Mouse (Mus musculus) midbrain, embryonic 13.5 days (tissue): ENCODE results near the gene Gab1. TPM values are rescaled to one million over a fixed set of nuclear protein-coding genes. Genes with fewer than 3 reads are reported as not detected.

ENCODE experiments used
- ATAC-seq: fragments of 200-750 bp; cut with Nextera tagmentation; 2 replicates; pipeline ENCODE4 v1.8.0; 2017; ENCODE audit warnings: mild to moderate bottlenecking, moderate TSS enrichment, moderate library complexity
- H3K27ac ChIP-seq: fragments of 300-500 bp; sonication (generic); 2 replicates; pipeline ENCODE4 v1.5.1; 2015; ENCODE audit warnings: inconsistent platforms, mild to moderate bottlenecking, moderate library complexity
- H3K27me3 ChIP-seq: fragments of 300-500 bp; sonication (generic); 2 replicates; pipeline ENCODE4 v1.6.1; 2015; ENCODE audit warnings: mild to moderate bottlenecking, inconsistent platforms
- H3K36me3 ChIP-seq: fragments of 300-500 bp; sonication (generic); 2 replicates; pipeline ENCODE4 v1.6.1; 2015; ENCODE audit warnings: mild to moderate bottlenecking, inconsistent platforms
- H3K4me1 ChIP-seq: fragments of 300-500 bp; sonication (generic); replicated peaks from 2 replicates; pipeline ENCODE4 v1.6.1; 2015; ENCODE audit warnings: inconsistent platforms
- H3K4me2 ChIP-seq: fragments of 300-500 bp; sonication (generic); replicated peaks from 2 replicates; pipeline ENCODE4 v1.6.1; 2015; ENCODE audit warnings: moderate library complexity, mild to moderate bottlenecking, inconsistent platforms
- H3K4me3 ChIP-seq: fragments of 300-500 bp; sonication (generic); replicated peaks from 2 replicates; pipeline ENCODE4 v1.5.1; 2015; ENCODE audit warnings: mild to moderate bottlenecking, inconsistent platforms
- H3K9ac ChIP-seq: fragments of 300-500 bp; sonication (generic); replicated peaks from 2 replicates; pipeline ENCODE4 v1.6.1; 2015; ENCODE audit warnings: mild to moderate bottlenecking, inconsistent platforms
- H3K9me3 ChIP-seq: fragments of 300-500 bp; sonication (generic); 2 replicates; pipeline ENCODE4 v1.6.1; 2016; ENCODE audit warnings: mild to moderate bottlenecking, inconsistent platforms
- WGBS: fragments of 180-500 bp; shearing (Covaris S2); methylation state at CpG from one replicate; pipeline ENCODE4 v1.1.7; 2015; 5-methylcytosine and 5-hydroxymethylcytosine counted together
- polyA plus RNA-seq: library from polyadenylated mRNA; unstranded; fragments of >200 nt; fragmentation: Nextera tagmentation; extraction: Ambion mirVana; gene quantifications from 2 replicates; pipeline ENCODE4 v1.2.1, GENCODE M21; 2015

The Gab1 gene
- polyA plus RNA-seq, 1 experiment from 2014 or later, result 8.7 TPM

- H3K27me3 ChIP-seq, result no peaks in the 10 kb centered on the region
- WGBS, result 64% methylated on average over 6 of the region's 6 CpGs
- no peak overlapping the region for H3K27ac ChIP-seq
- H3K36me3 ChIP-seq, result no peaks in the 10 kb centered on the region
- ATAC-seq, result no peak
- no peak overlapping the region for H3K4me3 ChIP-seq
- H3K9me3 ChIP-seq, result no peaks in the 10 kb centered on the region
- no peak overlapping the region for H3K4me2 ChIP-seq
- H3K4me1 ChIP-seq, result peaks cover 10% of the 10 kb centered on the region
- H3K9ac ChIP-seq, result no peak overlapping the region
Measured at GRCm38 (mm10) chr8:80835401-80835800, 44.9 kb downstream of the Gab1 start.

DNA sequence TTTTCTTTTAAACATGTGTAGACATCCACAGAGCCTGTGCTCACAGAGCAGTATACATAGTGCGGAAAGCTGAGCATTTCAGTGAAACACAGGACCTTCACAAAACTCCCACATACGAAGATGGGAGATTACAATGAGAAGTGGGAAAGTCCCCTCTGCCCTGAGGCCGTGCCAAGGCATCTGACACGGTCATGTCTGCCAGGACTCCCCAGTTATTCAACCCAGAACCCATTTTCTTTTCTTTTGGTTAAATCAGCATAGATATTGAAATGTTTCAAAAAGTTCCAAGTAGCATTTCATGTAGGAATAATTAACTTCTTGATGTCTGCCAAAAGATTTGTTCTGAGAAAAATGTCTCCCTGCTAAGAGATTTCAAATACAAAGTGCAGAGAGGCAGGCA is 45.9 kb downstream of the Gab1 start:
- WGBS, result 65% methylated on average over 4 of the region's 4 CpGs
- H3K27me3 ChIP-seq, result no peaks in the 10 kb centered on the region
- no peak for ATAC-seq
- no peak overlapping the region for H3K4me3 ChIP-seq
- no peak overlapping the region for H3K4me2 ChIP-seq
- H3K4me1 ChIP-seq, result peaks cover 13% of the 10 kb centered on the region
- H3K27ac ChIP-seq, result no peak overlapping the region
- H3K36me3 ChIP-seq, result no peaks in the 10 kb centered on the region
- no peaks in the 10 kb centered on the region for H3K9me3 ChIP-seq
- no peak overlapping the region for H3K9ac ChIP-seq

DNA sequence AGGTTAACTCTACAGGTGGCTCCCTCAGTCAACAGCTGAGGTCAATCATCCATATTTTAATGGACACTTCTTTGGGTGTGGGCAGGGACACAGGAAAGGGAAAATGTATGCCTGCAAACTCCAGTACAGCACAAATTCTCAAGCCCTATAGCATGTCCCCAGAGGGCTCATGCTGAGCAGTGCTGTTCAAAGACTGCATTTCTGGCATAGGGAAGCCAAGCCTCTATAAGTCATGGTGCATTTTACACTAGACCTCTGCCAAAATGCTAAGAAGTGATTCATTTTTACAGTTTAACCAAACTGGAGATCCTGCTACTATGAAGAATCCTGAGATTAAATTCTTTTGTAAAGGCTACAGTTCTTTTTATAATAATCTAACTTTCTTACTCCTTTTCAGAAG is 47.8 kb downstream of the Gab1 start:
- Histone ChIP-seq H3K4me3 (no peak overlapping the region), H3K27me3 (no peaks in the 10 kb centered on the region), H3K36me3 (no peaks in the 10 kb centered on the region), H3K4me1 (peaks cover 13% of the 10 kb centered on the region), H3K4me2 (no peak overlapping the region), H3K9me3 (no peaks in the 10 kb centered on the region), H3K27ac (no peak overlapping the region), H3K9ac (no peak overlapping the region)
- ATAC-seq, result no peak

GRCm38 (mm10) chr8:80831876-80832524 is 48.3 kb downstream of the Gab1 start:
- no peaks in the 10 kb centered on the region for H3K36me3 ChIP-seq
- H3K4me1 ChIP-seq, result peaks cover 13% of the 10 kb centered on the region
- no peak for ATAC-seq
- WGBS, result 94% methylated on average over 5 of the region's 5 CpGs
- no peak overlapping the region for H3K27ac ChIP-seq
- H3K27me3 ChIP-seq, result no peaks in the 10 kb centered on the region
- H3K9me3 ChIP-seq, result no peaks in the 10 kb centered on the region
- H3K4me2 ChIP-seq, result no peak overlapping the region
- H3K9ac ChIP-seq, result no peak overlapping the region
- H3K4me3 ChIP-seq, result no peak overlapping the region

DNA sequence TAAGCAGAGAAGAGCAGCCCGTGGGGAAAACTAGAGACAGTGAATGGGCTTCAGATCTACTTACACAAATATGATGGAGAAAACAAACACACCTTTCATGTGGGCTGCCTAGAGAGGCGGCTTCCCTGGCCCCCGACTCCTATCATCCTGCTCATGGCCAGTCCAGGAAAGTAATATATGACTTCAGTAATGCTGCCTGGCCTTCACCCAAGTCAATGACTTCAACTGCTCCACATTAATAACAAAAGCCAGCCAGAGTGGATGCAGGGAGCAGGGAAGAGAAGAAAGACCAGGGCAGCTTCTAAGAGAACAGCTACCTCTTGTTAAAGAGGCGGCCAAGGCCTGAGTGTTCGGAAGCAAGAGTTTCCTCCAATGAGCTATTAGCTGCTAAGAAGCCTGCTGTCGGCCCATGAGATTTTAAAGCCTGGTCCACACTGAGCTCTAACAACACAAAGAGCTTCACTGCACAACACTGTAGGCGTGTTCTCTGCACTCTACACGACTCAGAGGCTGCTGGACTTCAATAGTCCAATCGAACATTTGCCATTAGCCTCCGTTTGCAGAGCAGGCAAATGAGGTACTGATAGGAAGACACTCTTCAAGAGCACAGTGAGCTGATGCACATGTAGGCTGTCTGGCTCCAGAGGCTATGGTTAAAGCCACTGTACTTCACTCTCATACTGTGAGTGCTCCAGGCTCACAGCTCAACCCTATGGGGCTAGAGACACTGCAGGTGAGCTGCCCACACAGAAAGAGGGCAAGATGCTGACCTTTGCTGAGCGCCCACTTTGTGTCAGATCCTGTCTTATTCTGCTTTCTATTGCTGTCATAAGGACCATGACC is 49.4 kb downstream of the Gab1 start:
- ATAC-seq, result peak; percentile 55; the same call in 1 of the 2 replicates
- H3K27ac ChIP-seq, result peak overlapping the region; percentile 21
- H3K9ac ChIP-seq, result no peak overlapping the region
- H3K27me3 ChIP-seq, result no peaks in the 10 kb centered on the region
- no peaks in the 10 kb centered on the region for H3K9me3 ChIP-seq
- no peaks in the 10 kb centered on the region for H3K36me3 ChIP-seq
- peaks cover 13% of the 10 kb centered on the region for H3K4me1 ChIP-seq
- no peak overlapping the region for H3K4me2 ChIP-seq
- H3K4me3 ChIP-seq, result no peak overlapping the region
- WGBS, result 73% methylated on average over 11 of the region's 11 CpGs

DNA sequence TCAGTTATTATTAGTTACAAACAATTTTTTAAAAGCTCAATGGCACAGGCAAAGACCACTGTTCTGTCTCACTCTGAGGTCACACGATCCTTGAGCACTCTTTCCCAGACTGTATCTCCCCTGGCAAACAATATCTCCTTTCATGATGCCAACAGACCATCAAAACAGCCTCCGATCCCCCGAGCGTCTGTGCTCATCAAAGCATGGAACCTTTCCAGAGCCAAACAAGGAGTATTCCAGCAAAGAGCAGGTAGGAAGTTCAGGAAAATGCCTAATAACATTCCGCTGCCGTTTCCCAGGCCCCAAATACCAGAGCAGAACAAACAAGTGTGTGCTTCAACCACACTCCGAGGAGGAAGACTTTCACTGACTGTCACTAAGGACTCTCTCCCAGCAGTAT is 50.2 kb downstream of the Gab1 start:
- no peak for ATAC-seq
- Histone ChIP-seq H3K27ac (peak overlapping the region; percentile 21; the same call in 1 of the 2 replicates), H3K4me3 (no peak overlapping the region), H3K9ac (no peak overlapping the region), H3K9me3 (no peaks in the 10 kb centered on the region), H3K36me3 (no peaks in the 10 kb centered on the region), H3K4me2 (no peak overlapping the region), H3K4me1 (peaks cover 16% of the 10 kb centered on the region), H3K27me3 (no peaks in the 10 kb centered on the region)
- whole genome bisulfite sequencing, result 65% methylated on average over 7 of the region's 7 CpGs

- Histone ChIP-seq H3K9ac (no peak overlapping the region), H3K27ac (no peak overlapping the region), H3K4me1 (peaks cover 29% of the 10 kb centered on the region), H3K9me3 (no peaks in the 10 kb centered on the region), H3K27me3 (no peaks in the 10 kb centered on the region), H3K36me3 (no peaks in the 10 kb centered on the region), H3K4me2 (no peak overlapping the region), H3K4me3 (no peak overlapping the region)
- ATAC-seq, result no peak
- WGBS, result 89% methylated on average over 7 of the region's 7 CpGs
Measured at GRCm38 (mm10) chr8:80826996-80827395, 53.3 kb downstream of the Gab1 start.

- Histone ChIP-seq H3K4me3 (no peak overlapping the region), H3K36me3 (no peaks in the 10 kb centered on the region), H3K9ac (no peak overlapping the region), H3K27me3 (no peaks in the 10 kb centered on the region), H3K4me1 (peaks cover 16% of the 10 kb centered on the region), H3K9me3 (no peaks in the 10 kb centered on the region), H3K4me2 (no peak overlapping the region), H3K27ac (no peak overlapping the region)
- WGBS, result 70% methylated on average over 4 of the region's 4 CpGs
- ATAC-seq, result no peak
Measured at GRCm38 (mm10) chr8:80825136-80825535, 55.2 kb downstream of the Gab1 start.

DNA sequence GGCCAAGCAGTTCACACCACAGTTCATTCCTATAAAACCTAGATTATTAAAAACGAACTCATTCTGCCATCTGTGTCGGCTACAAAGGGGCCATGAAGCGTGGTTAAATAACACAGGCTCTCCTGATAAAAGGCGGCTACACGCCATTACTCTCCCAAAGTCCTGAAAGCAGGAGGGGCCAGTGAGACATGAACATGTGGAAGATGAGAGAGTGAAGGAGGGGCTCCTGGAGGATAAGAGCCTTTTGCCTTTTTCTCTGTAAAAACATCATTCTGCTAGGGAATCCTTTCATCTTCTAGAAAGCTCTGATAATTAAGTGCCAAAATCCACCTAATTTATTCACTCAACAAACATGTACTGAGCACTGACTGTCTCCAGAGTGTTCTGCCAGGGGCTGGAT is 55.9 kb downstream of the Gab1 start:
- no peaks in the 10 kb centered on the region for H3K27me3 ChIP-seq
- no peak overlapping the region for H3K9ac ChIP-seq
- no peaks in the 10 kb centered on the region for H3K36me3 ChIP-seq
- 0 out of 2 replicates have a peak, but pooled peaks have one; percentile 53 for ATAC-seq
- no peak overlapping the region for H3K4me3 ChIP-seq
- no peak overlapping the region for H3K4me2 ChIP-seq
- no peak overlapping the region for H3K27ac ChIP-seq
- peaks cover 15% of the 10 kb centered on the region for H3K4me1 ChIP-seq
- WGBS, result 37% methylated on average over 5 of the region's 5 CpGs
- no peaks in the 10 kb centered on the region for H3K9me3 ChIP-seq

- peaks cover 15% of the 10 kb centered on the region for H3K4me1 ChIP-seq
- H3K4me2 ChIP-seq, result no peak overlapping the region
- WGBS, result 79% methylated on average over 5 of the region's 5 CpGs
- H3K9me3 ChIP-seq, result no peaks in the 10 kb centered on the region
- no peak overlapping the region for H3K27ac ChIP-seq
- no peaks in the 10 kb centered on the region for H3K27me3 ChIP-seq
- H3K4me3 ChIP-seq, result no peak overlapping the region
- ATAC-seq, result no peak
- H3K36me3 ChIP-seq, result no peaks in the 10 kb centered on the region
- H3K9ac ChIP-seq, result no peak overlapping the region
Measured at GRCm38 (mm10) chr8:80823250-80823649, 57.1 kb downstream of the Gab1 start.

GRCm38 (mm10) chr8:80821367-80822225 is 58.7 kb downstream of the Gab1 start:
- Histone ChIP-seq H3K9me3 (no peaks in the 10 kb centered on the region), H3K9ac (no peak overlapping the region), H3K27ac (no peak overlapping the region), H3K27me3 (no peaks in the 10 kb centered on the region), H3K4me2 (no peak overlapping the region), H3K36me3 (no peaks in the 10 kb centered on the region), H3K4me1 (peaks cover 15% of the 10 kb centered on the region), H3K4me3 (no peak overlapping the region)
- ATAC-seq, result no peak
- 81% methylated on average over 12 of the region's 12 CpGs for WGBS

DNA sequence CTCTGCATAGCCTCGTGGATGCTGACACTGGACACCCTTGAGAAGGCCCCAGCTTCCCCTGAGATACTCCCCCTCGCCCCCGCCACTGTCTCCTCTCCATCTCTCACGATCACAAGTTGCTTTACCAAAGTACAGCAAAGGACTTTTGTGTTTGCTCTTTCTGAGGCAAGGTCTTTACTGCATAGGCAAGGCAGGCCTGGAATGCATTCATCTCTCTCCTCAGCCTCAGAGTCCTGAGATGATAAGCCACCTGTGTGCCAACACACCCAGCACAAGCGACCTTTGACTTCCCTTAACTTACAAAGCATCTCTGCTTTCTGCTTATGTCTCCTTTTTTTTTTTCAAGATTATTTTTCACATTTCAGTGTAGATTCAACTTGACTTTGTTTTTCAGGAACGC is 61.3 kb downstream of the Gab1 start:
- Histone ChIP-seq H3K27me3 (no peaks in the 10 kb centered on the region), H3K4me3 (no peak overlapping the region), H3K9ac (no peak overlapping the region), H3K9me3 (no peaks in the 10 kb centered on the region), H3K4me2 (no peak overlapping the region), H3K4me1 (peaks cover 11% of the 10 kb centered on the region), H3K36me3 (no peaks in the 10 kb centered on the region), H3K27ac (no peak overlapping the region)
- ATAC-seq, result no peak
- WGBS, result 85% methylated on average over 6 of the region's 6 CpGs
